19 mouse cellular contexts compared by ENCODE assay signal in genomic region chr7:96666366-96666896, GRCm38 (mm10).
A peak's percentile ranks its signal among the peaks of the same experiment; 100 is the strongest.
DNase-seq lines count a peak whose midpoint lies in the region; ATAC-seq and TF ChIP-seq lines count a peak whose summit lies in the region.
"Had no signal": no experiment of that assay in that cellular context is flagged by ENCODE, and none has a peak within 500 bp of the region (broad histone marks: within the 10 kb centered on the region; RNA-seq: fewer than 3 reads in every experiment).

No protein-coding gene starts in this region.

- H3K27me3 ChIP-seq in lung, embryonic 14.5 days (ENCODE audit: insufficient read depth, low read length), result no peaks in the 10 kb centered on the region
- peaks cover 31% of the 10 kb centered on the region; the same call in 1 of the 2 replicates for H3K27me3 ChIP-seq in limb, embryonic 12.5 days
- H3K27me3 ChIP-seq: embryonic facial prominence, embryonic 12.5 days; forebrain, embryonic 15.5 days; hindbrain, embryonic 12.5 days had no signal

- H3K9me3 ChIP-seq in lung, embryonic 14.5 days (ENCODE audit: low read depth, low read length), result no peaks in the 10 kb centered on the region
- no peaks in the 10 kb centered on the region for H3K9me3 ChIP-seq in limb, embryonic 12.5 days
- H3K9me3 ChIP-seq: embryonic facial prominence, embryonic 12.5 days; forebrain, embryonic 15.5 days; heart, embryonic 13.5 days; hindbrain, embryonic 12.5 days had no signal

- DNase-seq in lung, embryonic 14.5 days, result peak; percentile 78
- DNase-seq in lung, postnatal 14 days, result no peak
- DNase-seq in lung, postnatal 10 days, result peak; percentile 37
- DNase-seq in lung, postnatal 25 days (ENCODE audit: low spot score), result no peak
- DNase-seq in cerebellum, postnatal 36 days, result no peak
- DNase-seq: adrenal gland, adult 2 months; adrenal gland, postnatal 36 days; cerebellum, adult 11 months; cerebellum, adult 8-10 months; cerebellum, postnatal 14 days; gastrocnemius, adult 2 months; gastrocnemius, postnatal 25 days; heart, postnatal 4 days had no signal

- H3K9ac ChIP-seq in lung, embryonic 14.5 days, result no peak overlapping the region
- H3K9ac ChIP-seq in limb, embryonic 12.5 days (replicated peaks), result no peak overlapping the region
- H3K9ac ChIP-seq: embryonic facial prominence, embryonic 12.5 days; forebrain, embryonic 15.5 days; heart, embryonic 13.5 days; hindbrain, embryonic 12.5 days had no signal

- WGBS in lung, embryonic 14.5 days, result 30% methylated on average over 8 of the region's 8 CpGs
- WGBS in limb, embryonic 12.5 days, result 38% methylated on average over 8 of the region's 8 CpGs

- no peak overlapping the region for H3K4me3 ChIP-seq in lung, embryonic 14.5 days (ENCODE audit: low read depth, low read length)
- no peak overlapping the region for H3K4me3 ChIP-seq in limb, embryonic 12.5 days (replicated peaks)
- H3K4me3 ChIP-seq: embryonic facial prominence, embryonic 12.5 days; forebrain, embryonic 15.5 days; gastrocnemius, adult 2 months; heart, embryonic 13.5 days; hindbrain, embryonic 12.5 days had no signal

- ATAC-seq in lung, embryonic 14.5 days (ENCODE audit: insufficient read depth), result peak; percentile 84
- no peak for ATAC-seq in limb, embryonic 12.5 days (ENCODE audit: insufficient number of reproducible peaks, insufficient read depth, low FRiP score, low TSS enrichment, low read depth)
- ATAC-seq: forebrain, embryonic 15.5 days; hindbrain, embryonic 16.5 days had no signal

- no peaks in the 10 kb centered on the region for H3K36me3 ChIP-seq in lung, embryonic 14.5 days (ENCODE audit: insufficient read depth)
- H3K36me3 ChIP-seq in limb, embryonic 12.5 days, result no peaks in the 10 kb centered on the region
- H3K36me3 ChIP-seq: embryonic facial prominence, embryonic 12.5 days; forebrain, embryonic 15.5 days; heart, embryonic 13.5 days; hindbrain, embryonic 12.5 days had no signal

- peaks cover 40% of the 10 kb centered on the region for H3K4me1 ChIP-seq in lung, embryonic 14.5 days (ENCODE audit: insufficient read depth)
- peaks cover 84% of the 10 kb centered on the region for H3K4me1 ChIP-seq in limb, embryonic 12.5 days (replicated peaks)

- peak overlapping the region; percentile 78 for H3K27ac ChIP-seq in lung, embryonic 14.5 days (ENCODE audit: low read depth)
- H3K27ac ChIP-seq in limb, embryonic 12.5 days, result 0 out of 2 replicates have a peak overlapping the region, but pooled peaks have one; percentile 3
- H3K27ac ChIP-seq: embryonic facial prominence, embryonic 12.5 days; forebrain, embryonic 15.5 days; gastrocnemius, adult 2 months; heart, embryonic 13.5 days; hindbrain, embryonic 12.5 days had no signal

- H3K4me2 ChIP-seq in lung, embryonic 14.5 days, result no peak overlapping the region
- 0 out of 2 replicates have a peak overlapping the region, but pooled peaks have one; percentile 5 for H3K4me2 ChIP-seq in limb, embryonic 12.5 days
- H3K4me2 ChIP-seq: embryonic facial prominence, embryonic 12.5 days; forebrain, embryonic 15.5 days; heart, embryonic 13.5 days; hindbrain, embryonic 12.5 days had no signal

- no peak for TF ChIP-seq CTCF in lung, embryonic 14.5 days (IDR thresholded peaks at IDR 0.05; ENCODE audit: low read depth)

Comparison
In these comparisons a context has a peak if more than half of its experiments do, and no peak if none do; other contexts are left out.
1. DNase-seq: peak in lung, embryonic 14.5 days (single experiment) and lung, postnatal 10 days (single experiment); none in lung, postnatal 14 days (single experiment), lung, postnatal 25 days (single experiment) and cerebellum, postnatal 36 days (0 of 2).